In the genomic region with DNA sequence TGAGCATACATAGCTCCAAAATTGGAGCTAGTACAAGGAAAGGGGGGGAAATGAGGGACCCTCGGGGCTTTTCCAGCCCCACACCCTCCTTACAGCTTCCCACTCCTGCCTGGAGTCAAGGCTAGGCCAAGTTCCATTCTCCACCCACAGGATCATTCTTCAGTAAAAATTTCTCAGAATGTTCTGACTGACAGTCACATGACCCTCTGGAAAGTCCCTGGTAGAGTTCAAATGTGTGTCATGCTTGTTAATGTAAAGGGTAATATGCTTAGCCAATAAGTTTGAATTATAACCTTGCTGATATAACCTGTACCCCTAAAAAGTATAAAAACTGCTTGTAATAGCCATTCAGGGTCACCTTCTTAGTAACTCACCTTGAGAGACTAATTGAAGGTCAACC, we compare ENCODE assay signal across 21 mouse cellular contexts. TPM values are rescaled to one million over a fixed set of nuclear protein-coding genes. Genes with fewer than 3 reads are reported as not detected.
DNase-seq lines count a peak whose midpoint lies in the region; ATAC-seq and TF ChIP-seq lines count a peak whose summit lies in the region.
"Had no signal": no experiment of that assay in that cellular context is flagged by ENCODE, and none has a peak within 500 bp of the region (broad histone marks: within the 10 kb centered on the region; RNA-seq: fewer than 3 reads in every experiment).

No protein-coding gene starts in this region.

- no peak overlapping the region for H3K27ac ChIP-seq in intestine, embryonic 16.5 days (ENCODE audit: low read length)
- no peak overlapping the region for H3K27ac ChIP-seq in intestine, embryonic 15.5 days
- H3K27ac ChIP-seq in embryonic fibroblast, embryonic 13.5 days (ENCODE audit: insufficient read depth, low read length): peak overlapping the region; percentile 53; the same call in 1 of the 2 replicates
- H3K27ac ChIP-seq: embryonic facial prominence, embryonic 15.5 days; forebrain, embryonic 15.5 days; heart, embryonic 10.5 days; hindbrain, embryonic 14.5 days had no signal

- no peaks in the 10 kb centered on the region for H3K4me1 ChIP-seq in intestine, embryonic 16.5 days (ENCODE audit: control insufficient read depth, insufficient read depth, low read length)
- H3K4me1 ChIP-seq in intestine, embryonic 15.5 days (replicated peaks): no peaks in the 10 kb centered on the region
- peaks cover 3% of the 10 kb centered on the region; the same call in 1 of the 2 replicates for H3K4me1 ChIP-seq in embryonic fibroblast, embryonic 13.5 days (ENCODE audit: control insufficient read depth, insufficient read depth, low read length)
- H3K4me1 ChIP-seq: embryonic facial prominence, embryonic 15.5 days; forebrain, embryonic 15.5 days; heart, embryonic 10.5 days had no signal

- no peak overlapping the region for H3K9ac ChIP-seq in intestine, embryonic 16.5 days (ENCODE audit: low read depth, low read length)
- H3K9ac ChIP-seq in intestine, embryonic 15.5 days: no peak overlapping the region
- H3K9ac ChIP-seq: embryonic facial prominence, embryonic 15.5 days; forebrain, embryonic 15.5 days; hindbrain, embryonic 14.5 days had no signal

- ATAC-seq in intestine, embryonic 16.5 days: peak; percentile 36; the same call in 1 of the 2 replicates
- no peak for ATAC-seq in intestine, embryonic 15.5 days
- ATAC-seq in megakaryocyte progenitor cell, adult 5-6 weeks (replicated peaks; ENCODE audit: poor library complexity): no peak
- ATAC-seq: forebrain, embryonic 15.5 days had no signal

- no peaks in the 10 kb centered on the region for H3K27me3 ChIP-seq in intestine, embryonic 16.5 days (replicated peaks; ENCODE audit: control insufficient read depth, insufficient read depth, low read length)
- no peaks in the 10 kb centered on the region for H3K27me3 ChIP-seq in intestine, embryonic 15.5 days (replicated peaks)
- H3K27me3 ChIP-seq in splenic B cell, adult 2 months (ENCODE audit: control insufficient read depth, insufficient read depth, low read length, poor library complexity, severe bottlenecking): no peaks in the 10 kb centered on the region
- H3K27me3 ChIP-seq: embryonic facial prominence, embryonic 15.5 days; forebrain, embryonic 15.5 days had no signal

- 75% methylated on average over 1 of the region's 1 CpGs for WGBS in intestine, embryonic 16.5 days
- 83% methylated on average over 1 of the region's 1 CpGs for WGBS in intestine, embryonic 15.5 days

- no peak for TF ChIP-seq POLR2A in embryonic fibroblast, embryonic 13.5 days (IDR thresholded peaks at IDR 0.05; ENCODE audit: low read depth, low read length)

- H3K4me2 ChIP-seq in intestine, embryonic 16.5 days (ENCODE audit: low read depth, low read length): no peak overlapping the region
- H3K4me2 ChIP-seq in intestine, embryonic 15.5 days (replicated peaks): no peak overlapping the region
- H3K4me2 ChIP-seq: embryonic facial prominence, embryonic 15.5 days; forebrain, embryonic 15.5 days; hindbrain, embryonic 14.5 days had no signal

- no peaks in the 10 kb centered on the region for H3K9me3 ChIP-seq in intestine, embryonic 16.5 days (ENCODE audit: control insufficient read depth, low read length)
- H3K9me3 ChIP-seq in intestine, embryonic 15.5 days: no peaks in the 10 kb centered on the region
- H3K9me3 ChIP-seq: embryonic facial prominence, embryonic 15.5 days; forebrain, embryonic 15.5 days; heart, embryonic 10.5 days had no signal

- DNase-seq in Muller cell, postnatal 12 days (ENCODE audit: inconsistent ontology term): peak; percentile 13
- DNase-seq in splenic B cell, adult 2 months (ENCODE audit: low read depth, low spot score): peak; percentile 20
- no peak for DNase-seq in adrenal gland, postnatal 14 days
- no peak for DNase-seq in layer of hippocampus, postnatal 10 days (ENCODE audit: low spot score in 2 of 2)
- DNase-seq: adrenal gland, adult 2 months; cerebellum, adult 11 months; cerebellum, adult 8-10 months; cerebellum, postnatal 14 days; embryo, embryonic 11 days; gastrocnemius, postnatal 10 days; heart, adult 18-20 months; heart, postnatal 10 days; kidney, adult 18-20 months had no signal

- no peak for TF ChIP-seq CTCF in embryonic fibroblast, embryonic 13.5 days (IDR thresholded peaks at IDR 0.05; ENCODE audit: borderline replicate concordance, insufficient read depth, low read length)

- H3K4me3 ChIP-seq in intestine, embryonic 16.5 days (ENCODE audit: low read length): no peak overlapping the region
- H3K4me3 ChIP-seq in intestine, embryonic 15.5 days (replicated peaks): no peak overlapping the region
- no peak overlapping the region for H3K4me3 ChIP-seq in embryonic fibroblast, embryonic 13.5 days (ENCODE audit: insufficient read depth, low read length)
- H3K4me3 ChIP-seq: embryonic facial prominence, embryonic 15.5 days; forebrain, embryonic 15.5 days; heart, embryonic 10.5 days had no signal

- H3K36me3 ChIP-seq in intestine, embryonic 16.5 days (ENCODE audit: control insufficient read depth, insufficient read depth, low read length): no peaks in the 10 kb centered on the region
- H3K36me3 ChIP-seq in intestine, embryonic 15.5 days: no peaks in the 10 kb centered on the region
- no peaks in the 10 kb centered on the region for H3K36me3 ChIP-seq in splenic B cell, adult 2 months (ENCODE audit: control insufficient read depth, insufficient read depth, low read length, poor library complexity, severe bottlenecking)

RNA-seq across cellular contexts. Expression of gene Mast2, which starts 41.8 kb away (rescaled TPM):
- 6.4 and 7.5 TPM in 2 replicates for polyA plus RNA-seq in intestine, embryonic 16.5 days (2015; fragmentation: Nextera tagmentation; extraction: Ambion mirVana)
- polyA plus RNA-seq in intestine, embryonic 15.5 days (2015; fragmentation: Nextera tagmentation; extraction: Ambion mirVana): 13.3 and 13.5 TPM in 2 replicates
- 59.4 and 64.3 TPM in 2 replicates for polyA plus RNA-seq in embryonic fibroblast, embryonic 13.5 days (2011; ENCODE audit: insufficient read length, low read depth, missing spikeins)
- 15.2 and 19.6 TPM in 2 replicates for total RNA-seq in megakaryocyte progenitor cell, adult 5-6 weeks (2015)
- 6.4 and 13.6 TPM in 2 replicates for total RNA-seq in megakaryocyte progenitor cell, adult 5-6 weeks (2017)
- total RNA-seq in adrenal gland, postnatal 14 days (2021): 38.9 and 44.3 TPM in 2 replicates
- 100 to 1,000 TPM; 110 to 133 TPM for total RNA-seq in layer of hippocampus, postnatal 10 days (2021)

Comparison
In these comparisons a context has a peak if more than half of its experiments do, and no peak if none do; other contexts are left out.
1. DNase-seq: peak in Muller cell, postnatal 12 days (single experiment) and splenic B cell, adult 2 months (single experiment); none in adrenal gland, postnatal 14 days (single experiment) and layer of hippocampus, postnatal 10 days (0 of 2).